Mouse (Mus musculus) macrophage (primary cell): ENCODE data around the gene Tas2r125. TPM values are rescaled to one million over a fixed set of nuclear protein-coding genes. Genes with fewer than 3 reads are reported as not detected.
"Not testable (repeated sequence)": the region's sequence is repeated elsewhere in the genome, so short reads cannot be mapped to it uniquely, and the experiment has no call there.

Source experiments
- H3K27ac ChIP-seq: fragments of 350-480 bp; formaldehyde crosslinking; 2 replicates; pipeline ENCODE4 v1.9.0; 2021
- H3K36me3 ChIP-seq: fragments of 350-480 bp; formaldehyde crosslinking; 2 replicates; pipeline ENCODE4 v1.9.0; 2021; ENCODE audit errors: inconsistent target
- H3K4me3 ChIP-seq: fragments of 350-480 bp; formaldehyde crosslinking; 2 replicates; pipeline ENCODE4 v1.9.0; 2021; ENCODE audit errors: inconsistent target
- H3K79me2 ChIP-seq: fragments of 350-480 bp; formaldehyde crosslinking; 2 replicates; pipeline ENCODE4 v1.9.0; 2021; ENCODE audit errors: inconsistent target
- WGBS: methylation state at CpG from one replicate; pipeline ENCODE4 v1.1.7; 2026; ENCODE audit warnings: inconsistent platforms; ENCODE audit not compliant: missing documents; 5-methylcytosine and 5-hydroxymethylcytosine counted together
- polyA plus RNA-seq: library from polyadenylated mRNA; stranded (reverse); fragments of 250-400 nt; gene quantifications from 3 replicates; pipeline ENCODE4 v1.2.4, GENCODE M21; 2018; ENCODE audit warnings: inconsistent platforms
- total RNA-seq, 78 experiments: library from RNA; depleted of rRNA; stranded (reverse); fragments of 250-400 nt; gene quantifications; 1 replicate in 9 of 78; 2 replicates in 24 of 78; 3 replicates in 43 of 78; 4 replicates in 2 of 78; pipeline ENCODE4 v1.2.4; 2018; ENCODE audit warnings: inconsistent platforms in 56 of 78

Tas2r125 gene
- not detected for total RNA-seq (2018; cell fraction: chromatin; rRNA removed)
- total RNA-seq (2018; cell fraction: cytosol; rRNA removed), result not detected
- total RNA-seq (2018; cell fraction: nucleus; rRNA removed), result not detected
- polyA plus RNA-seq, result not detected in 3 replicates

GRCm38 (mm10) chr6:132909351-132909750, at the start of gene Tas2r125:
Tas2r125 (plus strand) TSS chr6:132909651.
- WGBS, result 77% methylated on average over 3 of the region's 3 CpGs

GRCm38 (mm10) chr6:132867708-132868107, 41.7 kb upstream of the Tas2r125 start, which contains the start of gene Tas2r110:
Tas2r110 (plus strand) TSS chr6:132868008.
- Histone ChIP-seq H3K36me3 (no peaks in the 10 kb centered on the region), H3K4me3 (no peak within 1 kb of the TSS), H3K27ac (no peak within 1 kb of the TSS), H3K79me2 (no peaks in the 10 kb centered on the region)

More at GRCm38 (mm10) chr6:132909351-132909750, at the start of gene Tas2r125:
- Histone ChIP-seq H3K36me3 (no peaks in the 10 kb centered on the region), H3K79me2 (no peaks in the 10 kb centered on the region), H3K27ac (no peak within 1 kb of the TSS), H3K4me3 (no peak within 1 kb of the TSS)

GRCm38 (mm10) chr6:132892711-132893110, 16.7 kb upstream of the Tas2r125 start, which contains the start of gene Tas2r113:
Tas2r113 (plus strand) TSS chr6:132893011.
- Histone ChIP-seq H3K27ac (no peak within 1 kb of the TSS), H3K79me2 (no peaks in the 10 kb centered on the region), H3K4me3 (no peak within 1 kb of the TSS), H3K36me3 (no peaks in the 10 kb centered on the region)
- WGBS, result 60% methylated on average over 1 of the region's 1 CpGs

- H3K4me3 ChIP-seq, H3K79me2 ChIP-seq, H3K36me3 ChIP-seq, H3K27ac ChIP-seq: not testable (repeated sequence)
Observed at GRCm38 (mm10) chr6:132941376-132941775, 31.9 kb downstream of the Tas2r125 start.

GRCm38 (mm10) chr6:132950802-132951201, 41.4 kb downstream of the Tas2r125 start, which contains the start of gene Tas2r129:
Tas2r129 (plus strand) TSS chr6:132951102.
- WGBS, result 73% methylated on average over 2 of the region's 2 CpGs
- no peaks in the 10 kb centered on the region for H3K79me2 ChIP-seq

GRCm38 (mm10) chr6:132957819-132958218, 48.4 kb downstream of the Tas2r125 start, which contains the start of gene Tas2r131:
Tas2r131 (minus strand) TSS chr6:132957919.
- 50% methylated on average over 1 of the region's 1 CpGs for WGBS
- Histone ChIP-seq H3K4me3 (no peak within 1 kb of the TSS), H3K36me3 (no peaks in the 10 kb centered on the region), H3K27ac (no peak within 1 kb of the TSS), H3K79me2 (no peaks in the 10 kb centered on the region)

More at GRCm38 (mm10) chr6:132950802-132951201, 41.4 kb downstream of the Tas2r125 start, which contains the start of gene Tas2r129:
- Histone ChIP-seq H3K4me3 (no peak within 1 kb of the TSS), H3K36me3 (no peaks in the 10 kb centered on the region), H3K27ac (no peak within 1 kb of the TSS)

Other genes starting within 250 kb of the Tas2r125 start
- not detected in 3 replicates for gene Tas2r121, start 208.6 kb upstream of the Tas2r125 start, polyA plus RNA-seq
- not detected in 3 replicates for gene Tas2r122, start 197.7 kb upstream of the Tas2r125 start, polyA plus RNA-seq
- gene Tas2r115, start 171.6 kb upstream of the Tas2r125 start, polyA plus RNA-seq, result not detected in 3 replicates
- not detected in 3 replicates for gene Tas2r124, start 154.9 kb upstream of the Tas2r125 start, polyA plus RNA-seq
- gene Tas2r102, start 147.5 kb upstream of the Tas2r125 start, polyA plus RNA-seq, result not detected in 3 replicates
- not detected in 3 replicates for gene Tas2r136, start 131.5 kb upstream of the Tas2r125 start, polyA plus RNA-seq
- not detected in 3 replicates for gene Tas2r117, start 106.8 kb upstream of the Tas2r125 start, polyA plus RNA-seq
- not detected in 3 replicates for gene Tas2r123, start 62.5 kb upstream of the Tas2r125 start, polyA plus RNA-seq
- not detected in 3 replicates for gene Tas2r116, start 54.2 kb upstream of the Tas2r125 start, polyA plus RNA-seq
- gene Tas2r110, start 41.6 kb upstream of the Tas2r125 start, polyA plus RNA-seq, result not detected in 3 replicates
- gene Tas2r113, start 16.6 kb upstream of the Tas2r125 start, polyA plus RNA-seq, result not detected in 3 replicates
- not detected in 3 replicates for gene Tas2r129, start 41.5 kb downstream of the Tas2r125 start, polyA plus RNA-seq
- not detected in 3 replicates for gene Tas2r131, start 48.3 kb downstream of the Tas2r125 start, polyA plus RNA-seq
- not detected in 3 replicates for gene Tas2r109, start 71.3 kb downstream of the Tas2r125 start, polyA plus RNA-seq
- gene Tas2r103, start 127.5 kb downstream of the Tas2r125 start, polyA plus RNA-seq, result not detected in 3 replicates
- not detected in 3 replicates for gene Tas2r140, start 146.2 kb downstream of the Tas2r125 start, polyA plus RNA-seq
- 36.2 to 80.2 TPM (median 38.7 TPM) in 3 replicates for gene Smim10l1, start 195.3 kb downstream of the Tas2r125 start, polyA plus RNA-seq